ENCODE assay signal across 10 mouse cellular contexts in the genomic region with DNA sequence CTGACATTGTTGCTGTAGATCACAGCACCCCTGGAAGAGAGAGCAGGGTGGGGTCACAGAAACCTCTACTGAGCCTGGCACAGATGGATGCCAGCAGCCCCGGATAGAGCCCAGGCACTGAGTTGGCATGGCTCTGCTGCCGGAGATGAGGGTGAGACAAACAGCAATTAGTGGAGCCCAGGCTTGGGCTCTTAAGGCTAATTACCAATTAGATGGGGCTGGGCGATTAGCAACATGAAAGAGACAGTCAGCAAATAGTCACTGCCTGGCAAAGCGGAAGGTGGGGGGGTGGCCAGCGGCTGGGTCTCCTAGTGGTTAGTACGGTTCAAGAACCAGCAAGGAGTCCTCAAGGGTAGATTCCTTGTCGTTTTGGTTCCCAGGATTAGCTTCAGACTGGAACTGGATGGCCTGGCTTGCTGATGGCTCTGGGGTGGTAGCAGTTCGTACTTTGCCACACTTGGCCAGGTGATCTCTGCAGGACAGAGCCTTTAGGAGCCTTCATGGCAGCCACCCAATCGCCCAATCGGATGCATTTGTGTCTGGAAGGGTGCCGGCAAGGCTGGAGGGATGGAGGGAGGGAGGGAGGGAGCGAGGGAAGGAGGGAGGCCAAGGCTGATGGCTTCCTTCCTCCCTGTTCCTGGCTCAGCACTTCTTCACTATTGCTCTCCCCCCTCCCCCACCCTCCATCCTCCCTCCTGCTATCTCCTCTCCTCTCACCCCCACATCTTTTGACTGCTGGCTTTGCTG. TPM values are rescaled to one million over a fixed set of nuclear protein-coding genes. Genes with fewer than 3 reads are reported as not detected.
DNase-seq lines count a peak whose midpoint lies in the region; ATAC-seq and TF ChIP-seq lines count a peak whose summit lies in the region.
"Had no signal": no experiment of that assay in that cellular context is flagged by ENCODE, and none has a peak within 500 bp of the region (broad histone marks: within the 10 kb centered on the region; RNA-seq: fewer than 3 reads in every experiment).

No protein-coding gene starts in this region.

- peaks cover 37% of the 10 kb centered on the region for H3K4me1 ChIP-seq in hindbrain, embryonic 13.5 days (replicated peaks)
- H3K4me1 ChIP-seq in hindbrain, embryonic 12.5 days: peaks cover 40% of the 10 kb centered on the region
- H3K4me1 ChIP-seq in forebrain, postnatal 0 days (ENCODE audit: insufficient read depth): peaks cover 4% of the 10 kb centered on the region; the same call in 1 of the 2 replicates

- no peak for TF ChIP-seq CTCF in forebrain, postnatal 0 days (IDR thresholded peaks at IDR 0.05; ENCODE audit: low read depth)

- WGBS in hindbrain, embryonic 13.5 days: 44% methylated on average over 11 of the region's 12 CpGs
- 57% methylated on average over 12 of the region's 12 CpGs for whole genome bisulfite sequencing in hindbrain, embryonic 12.5 days
- 20% methylated on average over 11 of the region's 12 CpGs for WGBS in forebrain, postnatal 0 days

- peak; percentile 87 for DNase-seq in Muller cell, postnatal 12 days (ENCODE audit: inconsistent ontology term)
- peak; percentile 70 for DNase-seq in forebrain, postnatal 0 days
- DNase-seq in neural tube, embryonic 10.5 days (ENCODE audit: extremely low spot score, low spot score): peak; percentile 13
- DNase-seq in spleen, adult 18-20 months: no peak
- DNase-seq in adrenal gland, postnatal 14 days: no peak
- DNase-seq: lung, postnatal 4 days had no signal

- H3K27me3 ChIP-seq in hindbrain, embryonic 13.5 days: peaks cover 68% of the 10 kb centered on the region
- H3K27me3 ChIP-seq in hindbrain, embryonic 12.5 days: peaks cover 72% of the 10 kb centered on the region
- peaks cover 8% of the 10 kb centered on the region for H3K27me3 ChIP-seq in forebrain, postnatal 0 days (ENCODE audit: insufficient read depth, low read length)

- H3K27ac ChIP-seq in hindbrain, embryonic 13.5 days: no peak overlapping the region
- no peak overlapping the region for H3K27ac ChIP-seq in hindbrain, embryonic 12.5 days
- no peak overlapping the region for H3K27ac ChIP-seq in forebrain, postnatal 0 days (ENCODE audit: low read depth, low read length)

- no peak overlapping the region for H3K9ac ChIP-seq in hindbrain, embryonic 13.5 days
- H3K9ac ChIP-seq in hindbrain, embryonic 12.5 days: no peak overlapping the region
- H3K9ac ChIP-seq in forebrain, postnatal 0 days: no peak overlapping the region

- H3K4me2 ChIP-seq in hindbrain, embryonic 13.5 days: no peak overlapping the region
- no peak overlapping the region for H3K4me2 ChIP-seq in hindbrain, embryonic 12.5 days (replicated peaks)
- H3K4me2 ChIP-seq in forebrain, postnatal 0 days (ENCODE audit: low read depth): no peak overlapping the region

- peaks cover 3% of the 10 kb centered on the region; the same call in 1 of the 2 replicates for H3K9me3 ChIP-seq in hindbrain, embryonic 13.5 days
- no peaks in the 10 kb centered on the region for H3K9me3 ChIP-seq in hindbrain, embryonic 12.5 days (replicated peaks)
- H3K9me3 ChIP-seq in forebrain, postnatal 0 days (ENCODE audit: low read length): no peaks in the 10 kb centered on the region

- no peak overlapping the region for H3K4me3 ChIP-seq in hindbrain, embryonic 13.5 days
- no peak overlapping the region for H3K4me3 ChIP-seq in hindbrain, embryonic 12.5 days
- H3K4me3 ChIP-seq in forebrain, postnatal 0 days (ENCODE audit: low read depth, low read length): no peak overlapping the region
- H3K4me3 ChIP-seq: erythroblast, embryonic 14.5 days had no signal

- no peaks in the 10 kb centered on the region for H3K36me3 ChIP-seq in hindbrain, embryonic 13.5 days
- no peaks in the 10 kb centered on the region for H3K36me3 ChIP-seq in hindbrain, embryonic 12.5 days
- H3K36me3 ChIP-seq in forebrain, postnatal 0 days (ENCODE audit: insufficient read depth): no peaks in the 10 kb centered on the region

- 0 out of 2 replicates have a peak, but pooled peaks have one; percentile 18 for ATAC-seq in hindbrain, embryonic 13.5 days (ENCODE audit: low FRiP score)
- no peak for ATAC-seq in hindbrain, embryonic 12.5 days (ENCODE audit: low FRiP score)
- peak; percentile 83 for ATAC-seq in forebrain, postnatal 0 days
- ATAC-seq in cerebellum, adult (ENCODE audit: insufficient number of reproducible peaks, low FRiP score, low TSS enrichment): no peak

RNA-seq across cellular contexts. Expression of gene Phb, which starts 24.1 kb away (rescaled TPM):
- polyA plus RNA-seq in hindbrain, embryonic 13.5 days (2015; fragmentation: Nextera tagmentation; extraction: Ambion mirVana): 175 and 186 TPM in 2 replicates
- 186 and 188 TPM in 2 replicates for polyA plus RNA-seq in hindbrain, embryonic 12.5 days (2016; fragmentation: Nextera tagmentation; extraction: Ambion mirVana)
- 130 and 149 TPM in 2 replicates for total RNA-seq in forebrain, postnatal 0 days (2014; rRNA removed)
- 192 and 197 TPM in 2 replicates for polyA plus RNA-seq in forebrain, postnatal 0 days (2015; fragmentation: Nextera tagmentation; extraction: Ambion mirVana)
- total RNA-seq in adrenal gland, postnatal 14 days (2021): 332 and 338 TPM in 2 replicates

RNA-seq across cellular contexts. Expression of gene Ngfr, which starts 55.2 kb away (rescaled TPM):
- polyA plus RNA-seq in hindbrain, embryonic 13.5 days (2015; fragmentation: Nextera tagmentation; extraction: Ambion mirVana): 41.4 and 45.5 TPM in 2 replicates
- 38.6 and 41.3 TPM in 2 replicates for polyA plus RNA-seq in hindbrain, embryonic 12.5 days (2016; fragmentation: Nextera tagmentation; extraction: Ambion mirVana)
- 5.8 and 8.2 TPM in 2 replicates for total RNA-seq in forebrain, postnatal 0 days (2014; rRNA removed)
- 4.5 and 6.0 TPM in 2 replicates for polyA plus RNA-seq in forebrain, postnatal 0 days (2015; fragmentation: Nextera tagmentation; extraction: Ambion mirVana)
- total RNA-seq in adrenal gland, postnatal 14 days (2021): 5.6 and 14.3 TPM in 2 replicates

Comparison
In these comparisons a context has a peak if more than half of its experiments do, and no peak if none do; other contexts are left out.
1. ATAC-seq: peak in hindbrain, embryonic 13.5 days (single experiment) and forebrain, postnatal 0 days (single experiment); none in hindbrain, embryonic 12.5 days (single experiment) and cerebellum, adult (single experiment).
2. DNase-seq: peak in Muller cell, postnatal 12 days (single experiment), forebrain, postnatal 0 days (single experiment) and neural tube, embryonic 10.5 days (single experiment); none in spleen, adult 18-20 months (0 of 2) and adrenal gland, postnatal 14 days (single experiment).